Mouse (Mus musculus) forebrain, postnatal 0 days (tissue): ENCODE results near the gene 2610507B11Rik. TPM values are rescaled to one million over a fixed set of nuclear protein-coding genes. Genes with fewer than 3 reads are reported as not detected.

Experiments used
- ATAC-seq: fragments of 200-750 bp; cut with Nextera tagmentation; 2 replicates; pipeline ENCODE4 v1.8.0; 2017; ENCODE audit warnings: mild to moderate bottlenecking, moderate library complexity
- DNase-seq: peaks from one replicate; pipeline ENCODE4 v3.0.0-alpha.2; 2015
- H3K27ac ChIP-seq: fragments of 300-500 bp; sonication (generic); 2 replicates; pipeline ENCODE4 v1.5.1; 2014; ENCODE audit warnings: low read depth, mild to moderate bottlenecking, antibody characterized with exemption, low read length, moderate library complexity, mixed read lengths
- H3K27me3 ChIP-seq: fragments of 300-500 bp; sonication (generic); 2 replicates; pipeline ENCODE4 v1.6.1; 2014; ENCODE audit warnings: mild to moderate bottlenecking, low read length, mixed read lengths; ENCODE audit not compliant: insufficient read depth
- H3K36me3 ChIP-seq: fragments of 300-500 bp; sonication (generic); 2 replicates; pipeline ENCODE4 v1.6.1; 2014; ENCODE audit warnings: mild to moderate bottlenecking, moderate library complexity; ENCODE audit not compliant: insufficient read depth
- H3K4me1 ChIP-seq: fragments of 300-500 bp; sonication (generic); 2 replicates; pipeline ENCODE4 v1.6.1; 2014; ENCODE audit warnings: antibody characterized with exemption; ENCODE audit not compliant: insufficient read depth
- H3K4me2 ChIP-seq: fragments of 300-500 bp; sonication (generic); 2 replicates; pipeline ENCODE4 v1.6.1; 2014; ENCODE audit warnings: low read depth, mild to moderate bottlenecking, moderate library complexity
- H3K4me3 ChIP-seq: fragments of 300-500 bp; sonication (generic); 2 replicates; pipeline ENCODE4 v1.5.1; 2014; ENCODE audit warnings: low read depth, low read length, mixed read lengths
- H3K9ac ChIP-seq: fragments of 300-500 bp; sonication (generic); 2 replicates; pipeline ENCODE4 v1.6.1; 2014; ENCODE audit warnings: mild to moderate bottlenecking
- H3K9me3 ChIP-seq: fragments of 300-500 bp; sonication (generic); 2 replicates; pipeline ENCODE4 v1.6.1; 2016; ENCODE audit warnings: low read length
- CTCF ChIP-seq: sonication (generic); IDR thresholded peaks from 2 replicates; pipeline ENCODE4 v1.5.1; 2016; ENCODE audit warnings: antibody characterized with exemption, control low read depth, low read depth
- WGBS: fragments of 180-500 bp; shearing (Covaris S2); extraction: QIAGEN DNeasy Blood & Tissue Kit; methylation state at CpG from one replicate; pipeline ENCODE4 v1.1.7; 2014; 5-methylcytosine and 5-hydroxymethylcytosine counted together
- polyA plus RNA-seq: library from polyadenylated mRNA; unstranded; fragments of >200 nt; fragmentation: Nextera tagmentation; extraction: Ambion mirVana; gene quantifications from 2 replicates; pipeline ENCODE4 v1.2.1, GENCODE M21; 2015
- total RNA-seq: library from RNA; depleted of rRNA; stranded (reverse); fragments of >200 nt; gene quantifications from 2 replicates; pipeline ENCODE4 v1.2.3, GENCODE M21; 2014

Gene 2610507B11Rik
- total and polyA plus RNA-seq, 2 experiments from 2014 or later = 49.4 to 70.2 TPM

- H3K4me2 ChIP-seq = no peak overlapping the region
- H3K27ac ChIP-seq = no peak overlapping the region
- no peak for ATAC-seq
- H3K9me3 ChIP-seq = no peaks in the 10 kb centered on the region
- H3K4me1 ChIP-seq = no peaks in the 10 kb centered on the region
- no peaks in the 10 kb centered on the region for H3K27me3 ChIP-seq
- H3K9ac ChIP-seq = no peak overlapping the region
- H3K36me3 ChIP-seq = no peaks in the 10 kb centered on the region
- TF ChIP-seq CTCF = no peak
- no peak overlapping the region for H3K4me3 ChIP-seq
- DNase-seq = no peak
- 84% methylated on average over 8 of the region's 8 CpGs for WGBS
These were observed 49.4 kb downstream of the 2610507B11Rik start for GRCm38 (mm10) chr11:78310861-78311511.

- Histone ChIP-seq H3K9me3 (no peaks in the 10 kb centered on the region), H3K4me3 (no peak overlapping the region), H3K4me2 (no peak overlapping the region), H3K4me1 (no peaks in the 10 kb centered on the region), H3K9ac (no peak overlapping the region), H3K36me3 (no peaks in the 10 kb centered on the region), H3K27ac (no peak overlapping the region), H3K27me3 (no peaks in the 10 kb centered on the region)
- 87% methylated on average over 2 of the region's 2 CpGs for WGBS
- DNase-seq (no peak), ATAC-seq (no peak)
- TF ChIP-seq CTCF = no peak
These were observed 52.1 kb downstream of the 2610507B11Rik start for GRCm38 (mm10) chr11:78313662-78314061.

- peak; percentile 12 for DNase-seq
- no peak overlapping the region for H3K4me3 ChIP-seq
- H3K4me1 ChIP-seq = no peaks in the 10 kb centered on the region
- no peak for TF ChIP-seq CTCF
- no peaks in the 10 kb centered on the region for H3K36me3 ChIP-seq
- WGBS = 34% methylated on average over 2 of the region's 2 CpGs
- H3K27me3 ChIP-seq = no peaks in the 10 kb centered on the region
- no peak overlapping the region for H3K4me2 ChIP-seq
- no peaks in the 10 kb centered on the region for H3K9me3 ChIP-seq
- no peak for ATAC-seq
- H3K27ac ChIP-seq = no peak overlapping the region
- H3K9ac ChIP-seq = no peak overlapping the region
These were observed 56.9 kb downstream of the 2610507B11Rik start for GRCm38 (mm10) chr11:78318411-78318810.

- no peak for TF ChIP-seq CTCF
- ATAC-seq = peak; percentile 66
- WGBS = 20% methylated on average over 2 of the region's 2 CpGs
- Histone ChIP-seq H3K27ac (peak overlapping the region; percentile 60), H3K4me2 (peak overlapping the region; percentile 37), H3K4me1 (no peaks in the 10 kb centered on the region), H3K4me3 (peak overlapping the region; percentile 22), H3K36me3 (no peaks in the 10 kb centered on the region), H3K9me3 (no peaks in the 10 kb centered on the region), H3K27me3 (no peaks in the 10 kb centered on the region), H3K9ac (0 out of 2 replicates have a peak overlapping the region, but pooled peaks have one; percentile 0)
- DNase-seq = peak; percentile 25
These were observed 60.7 kb downstream of the 2610507B11Rik start for GRCm38 (mm10) chr11:78322076-78322831.

GRCm38 (mm10) chr11:78322860-78323259 is 61.3 kb downstream of the 2610507B11Rik start, which contains the start of gene Aldoc:
Gene Aldoc (plus strand): TSS chr11:78322968.
- DNase-seq (peak; percentile 74), ATAC-seq (peak; percentile 87)
- Histone ChIP-seq H3K4me2 (peak within 1 kb of the TSS; percentile 37), H3K27me3 (no peaks in the 10 kb centered on the region), H3K9ac (0 out of 2 replicates have a peak within 1 kb of the TSS, but pooled peaks have one; percentile 0), H3K4me1 (no peaks in the 10 kb centered on the region), H3K4me3 (peak within 1 kb of the TSS; percentile 22), H3K36me3 (no peaks in the 10 kb centered on the region), H3K27ac (peak within 1 kb of the TSS; percentile 60), H3K9me3 (no peaks in the 10 kb centered on the region)
- 4% methylated on average over 15 of the region's 15 CpGs for WGBS
- no peak for TF ChIP-seq CTCF

GRCm38 (mm10) chr11:78324000-78324785 is 62.6 kb downstream of the 2610507B11Rik start:
- Histone ChIP-seq H3K4me2 (peak overlapping the region; percentile 37), H3K4me1 (no peaks in the 10 kb centered on the region), H3K9me3 (no peaks in the 10 kb centered on the region), H3K27me3 (no peaks in the 10 kb centered on the region), H3K27ac (peak overlapping the region; percentile 60), H3K4me3 (no peak overlapping the region), H3K9ac (no peak overlapping the region), H3K36me3 (no peaks in the 10 kb centered on the region)
- TF ChIP-seq CTCF = no peak
- DNase-seq = peak; percentile 47
- 53% methylated on average over 15 of the region's 15 CpGs for WGBS
- no peak for ATAC-seq
